Mouse (Mus musculus) hindbrain, embryonic 16.5 days (tissue): ENCODE results near the gene Paics. TPM values are rescaled to one million over a fixed set of nuclear protein-coding genes. Genes with fewer than 3 reads are reported as not detected.

ENCODE experiments used
- ATAC-seq: fragments of 200-750 bp; cut with Nextera tagmentation; 2 replicates; pipeline ENCODE4 v1.8.0; 2017; ENCODE audit warnings: moderate TSS enrichment, moderate library complexity
- H3K27ac ChIP-seq: fragments of 300-500 bp; sonication (generic); 2 replicates; pipeline ENCODE4 v1.5.1; 2014; ENCODE audit warnings: low read depth, mild to moderate bottlenecking, control low read depth, low read length, moderate library complexity
- H3K27me3 ChIP-seq: fragments of 300-500 bp; sonication (generic); replicated peaks from 2 replicates; pipeline ENCODE4 v1.6.1; 2014; ENCODE audit warnings: low read length; ENCODE audit not compliant: control insufficient read depth, insufficient read depth
- H3K36me3 ChIP-seq: fragments of 300-500 bp; sonication (generic); 2 replicates; pipeline ENCODE4 v1.6.1; 2014; ENCODE audit warnings: mild to moderate bottlenecking, low read length, moderate library complexity, mixed read lengths; ENCODE audit not compliant: control insufficient read depth, insufficient read depth
- H3K4me1 ChIP-seq: fragments of 300-500 bp; sonication (generic); 2 replicates; pipeline ENCODE4 v1.6.1; 2014; ENCODE audit warnings: low read depth, low read length; ENCODE audit not compliant: control insufficient read depth, insufficient read depth
- H3K4me2 ChIP-seq: fragments of 300-500 bp; sonication (generic); 2 replicates; pipeline ENCODE4 v1.6.1; 2014; ENCODE audit warnings: mild to moderate bottlenecking, low read length, control low read depth, moderate library complexity
- H3K4me3 ChIP-seq: fragments of 300-500 bp; sonication (generic); 2 replicates; pipeline ENCODE4 v1.5.1; 2014; ENCODE audit warnings: mild to moderate bottlenecking, low read length, control low read depth, moderate library complexity
- H3K9ac ChIP-seq: fragments of 300-500 bp; sonication (generic); 2 replicates; pipeline ENCODE4 v1.6.1; 2014; ENCODE audit warnings: low read depth, mild to moderate bottlenecking, control low read depth, low read length, moderate library complexity
- H3K9me3 ChIP-seq: fragments of 300-500 bp; sonication (generic); 2 replicates; pipeline ENCODE4 v1.6.1; 2014; ENCODE audit warnings: mild to moderate bottlenecking, low read length, moderate library complexity; ENCODE audit not compliant: control insufficient read depth
- WGBS: fragments of 180-500 bp; shearing (Covaris S2); extraction: QIAGEN DNeasy Blood & Tissue Kit; methylation state at CpG from one replicate; pipeline ENCODE4 v1.1.7; 2014; 5-methylcytosine and 5-hydroxymethylcytosine counted together
- polyA plus RNA-seq: library from polyadenylated mRNA; unstranded; fragments of >200 nt; fragmentation: Nextera tagmentation; extraction: Ambion mirVana; gene quantifications from 2 replicates; pipeline ENCODE4 v1.2.1, GENCODE M21; 2015

The Paics gene
- polyA plus RNA-seq, 1 experiment from 2014 or later = 194 TPM

DNA sequence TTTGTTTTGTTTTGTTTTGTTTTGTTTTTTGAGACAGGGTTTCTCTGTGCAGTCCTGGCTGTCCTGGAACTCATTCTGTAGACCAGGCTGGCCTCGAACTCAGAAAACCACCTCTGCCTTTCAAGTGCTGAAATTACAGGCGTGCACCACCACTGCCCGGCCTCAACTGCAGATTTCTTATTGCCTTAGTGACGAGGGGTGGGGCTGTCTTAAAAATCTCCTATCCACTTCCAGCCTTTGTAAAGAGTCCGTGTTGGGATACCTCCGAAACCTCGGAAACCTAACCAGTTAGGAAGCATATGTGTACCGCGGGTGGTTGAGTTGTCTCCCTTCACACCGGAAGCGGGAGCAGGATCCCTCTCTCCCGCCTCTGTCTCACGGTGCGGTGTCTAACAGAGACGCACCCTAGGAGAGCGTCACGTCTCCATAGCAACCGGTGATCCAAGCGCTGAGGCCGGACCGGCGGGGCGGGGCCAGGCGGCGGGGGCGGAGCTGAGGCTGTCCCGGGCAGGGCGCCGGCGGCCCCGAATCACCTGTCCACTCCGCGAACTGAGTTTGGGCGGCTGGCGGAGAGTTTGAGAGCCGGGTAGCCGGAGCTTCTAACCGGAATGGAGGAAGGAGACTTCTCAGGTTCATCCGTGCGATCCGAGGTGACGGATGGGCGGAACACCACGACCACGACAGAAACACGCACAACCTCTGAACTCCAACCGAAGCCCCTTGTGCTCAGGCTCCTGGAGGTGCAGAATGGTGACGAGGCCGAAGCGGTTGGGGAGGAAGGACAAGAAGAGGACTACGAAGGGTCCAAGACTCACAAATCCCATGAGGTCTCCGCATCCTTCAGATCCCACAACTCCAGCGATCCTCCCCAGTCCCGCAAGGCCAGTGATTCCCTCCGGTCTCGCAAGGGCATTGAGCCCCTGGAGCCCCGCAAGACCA, 64.7 kb downstream of the Paics start, which contains the start of gene Thegl:
TSS of gene Thegl (plus strand) at position 480 of the 939 bp plus-strand sequence.
- H3K4me1 ChIP-seq = no peaks in the 10 kb centered on the region
- no peaks in the 10 kb centered on the region for H3K9me3 ChIP-seq
- H3K27ac ChIP-seq = no peak within 1 kb of the TSS
- H3K4me2 ChIP-seq = peak within 1 kb of the TSS; percentile 90
- peak within 1 kb of the TSS; percentile 58 for H3K4me3 ChIP-seq
- WGBS = 10% methylated on average over 56 of the region's 57 CpGs
- peak; percentile 98 for ATAC-seq
- no peaks in the 10 kb centered on the region for H3K27me3 ChIP-seq
- H3K36me3 ChIP-seq = no peaks in the 10 kb centered on the region
- peak within 1 kb of the TSS; percentile 62 for H3K9ac ChIP-seq

Other genes starting within 250 kb of the Paics start
- gene Aasdh, start 45.8 kb upstream of the Paics start, polyA plus RNA-seq = 14.0 and 16.9 TPM in 2 replicates
- gene Ppat, start 271 bp downstream of the Paics start, polyA plus RNA-seq = 12.2 TPM in 2 replicates
- gene Srp72, start 23.4 kb downstream of the Paics start, polyA plus RNA-seq = 89.5 and 92.2 TPM in 2 replicates
- gene Arl9, start 52.7 kb downstream of the Paics start, polyA plus RNA-seq = not detected in 2 replicates
- 0.40 and 0.73 TPM in 2 replicates for gene Thegl, start 64.7 kb downstream of the Paics start, polyA plus RNA-seq
- gene Hopx, start 163.8 kb downstream of the Paics start, polyA plus RNA-seq = 4.9 and 6.7 TPM in 2 replicates